Mouse (Mus musculus) forebrain, embryonic 11.5 days (tissue): Measurements from ENCODE around the gene Stx18. TPM values are rescaled to one million over a fixed set of nuclear protein-coding genes. Genes with fewer than 3 reads are reported as not detected.

Experiments
- ATAC-seq: fragments of 200-750 bp; cut with Nextera tagmentation; replicated peaks from 2 replicates; pipeline ENCODE4 v1.8.0; 2017; ENCODE audit warnings: moderate TSS enrichment; ENCODE audit not compliant: low FRiP score
- DNase-seq: peaks from one replicate; pipeline ENCODE4 v3.0.0-alpha.2; 2017; ENCODE audit warnings: low spot score
- H3K27ac ChIP-seq: fragments of 300-500 bp; sonication (generic); 2 replicates; pipeline ENCODE4 v1.5.1; 2014; ENCODE audit warnings: low read depth, low read length
- H3K27me3 ChIP-seq: fragments of 300-500 bp; sonication (generic); 2 replicates; pipeline ENCODE4 v1.6.1; 2014; ENCODE audit warnings: mild to moderate bottlenecking, low read length, mixed read lengths; ENCODE audit not compliant: control insufficient read depth, insufficient read depth
- H3K36me3 ChIP-seq: fragments of 300-500 bp; sonication (generic); 2 replicates; pipeline ENCODE4 v1.6.1; 2014; ENCODE audit warnings: mild to moderate bottlenecking, low read length, moderate library complexity, mixed read lengths; ENCODE audit not compliant: control insufficient read depth, insufficient read depth
- H3K4me1 ChIP-seq: fragments of 300-500 bp; sonication (generic); replicated peaks from 2 replicates; pipeline ENCODE4 v1.6.1; 2014; ENCODE audit warnings: low read length, mixed read lengths; ENCODE audit not compliant: control insufficient read depth, insufficient read depth
- H3K4me2 ChIP-seq: fragments of 300-500 bp; sonication (generic); 2 replicates; pipeline ENCODE4 v1.6.1; 2014; ENCODE audit warnings: low read depth, mild to moderate bottlenecking, low read length, moderate library complexity, mixed read lengths; ENCODE audit not compliant: severe bottlenecking
- H3K4me3 ChIP-seq: fragments of 300-500 bp; sonication (generic); 2 replicates; pipeline ENCODE4 v1.5.1; 2014; ENCODE audit warnings: low read depth, low read length
- H3K9ac ChIP-seq: fragments of 300-500 bp; sonication (generic); 2 replicates; pipeline ENCODE4 v1.6.1; 2014; ENCODE audit warnings: low read length
- H3K9me3 ChIP-seq: fragments of 300-500 bp; sonication (generic); 2 replicates; pipeline ENCODE4 v1.6.1; 2016; ENCODE audit warnings: low read length, mixed read lengths; ENCODE audit not compliant: control insufficient read depth
- WGBS: fragments of 180-500 bp; shearing (Covaris S2); extraction: QIAGEN DNeasy Blood & Tissue Kit; methylation state at CpG from one replicate; pipeline ENCODE4 v1.1.7; 2014; 5-methylcytosine and 5-hydroxymethylcytosine counted together
- polyA plus RNA-seq: library from polyadenylated mRNA; unstranded; fragments of >200 nt; fragmentation: Nextera tagmentation; extraction: Ambion mirVana; gene quantifications from 2 replicates; pipeline ENCODE4 v1.2.1, GENCODE M21; 2014

Stx18 gene
- polyA plus RNA-seq, 1 experiment from 2014 or later = 53.5 TPM

GRCm38 (mm10) chr5:38153636-38154035, 115.1 kb downstream of the Stx18 start:
- no peaks in the 10 kb centered on the region for H3K9me3 ChIP-seq
- no peaks in the 10 kb centered on the region for H3K27me3 ChIP-seq
- no peak overlapping the region for H3K27ac ChIP-seq
- DNase-seq (no peak), ATAC-seq (no peak)
- peaks cover 6% of the 10 kb centered on the region; the same call in 1 of the 2 replicates for H3K4me1 ChIP-seq
- no peak overlapping the region for H3K9ac ChIP-seq
- no peak overlapping the region for H3K4me2 ChIP-seq
- no peak overlapping the region for H3K4me3 ChIP-seq
- 87% methylated on average over 5 of the region's 5 CpGs for WGBS
- peaks cover 46% of the 10 kb centered on the region for H3K36me3 ChIP-seq

GRCm38 (mm10) chr5:38157481-38158020, 119.0 kb downstream of the Stx18 start:
- H3K4me1 ChIP-seq = peaks cover 3% of the 10 kb centered on the region; the same call in 1 of the 2 replicates
- ATAC-seq (no peak), DNase-seq (no peak)
- H3K27me3 ChIP-seq = 0 out of 2 replicates have a peak, but pooled peaks cover 4% of the 10 kb centered on the region
- peak overlapping the region; percentile 86 for H3K4me3 ChIP-seq
- H3K9ac ChIP-seq = peak overlapping the region; percentile 99
- H3K27ac ChIP-seq = no peak overlapping the region
- peaks cover 35% of the 10 kb centered on the region for H3K36me3 ChIP-seq
- H3K9me3 ChIP-seq = no peaks in the 10 kb centered on the region
- H3K4me2 ChIP-seq = peak overlapping the region; percentile 70
- 80% methylated on average over 9 of the region's 9 CpGs for WGBS

- peak; percentile 75 for DNase-seq
- Histone ChIP-seq H3K4me3 (peak overlapping the region; percentile 86), H3K9ac (peak overlapping the region; percentile 99), H3K9me3 (no peaks in the 10 kb centered on the region), H3K4me1 (peaks cover 3% of the 10 kb centered on the region; the same call in 1 of the 2 replicates), H3K27me3 (0 out of 2 replicates have a peak, but pooled peaks cover 4% of the 10 kb centered on the region), H3K27ac (peak overlapping the region; percentile 52; the same call in 1 of the 2 replicates), H3K36me3 (peaks cover 32% of the 10 kb centered on the region), H3K4me2 (peak overlapping the region; percentile 70)
- under 1% methylated on average over 17 of the region's 17 CpGs for WGBS
- peak; percentile 45 for ATAC-seq
These were observed 120.0 kb downstream of the Stx18 start for GRCm38 (mm10) chr5:38158501-38158946.

- H3K27ac ChIP-seq = peak overlapping the region; percentile 52; the same call in 1 of the 2 replicates
These were observed 120.5 kb downstream of the Stx18 start for GRCm38 (mm10) chr5:38158947-38159633.

GRCm38 (mm10) chr5:38159634-38160413, 121.3 kb downstream of the Stx18 start, which contains the start of gene Nsg1:
Gene Nsg1 (minus strand): TSS chr5:38159907.
- WGBS = 8% methylated on average over 34 of the region's 35 CpGs

More at GRCm38 (mm10) chr5:38158947-38159633, 120.5 kb downstream of the Stx18 start:
- peak overlapping the region; percentile 86 for H3K4me3 ChIP-seq
- DNase-seq (peak; percentile 85), ATAC-seq (peak; percentile 77)
- H3K27me3 ChIP-seq = 0 out of 2 replicates have a peak, but pooled peaks cover 4% of the 10 kb centered on the region
- peak overlapping the region; percentile 99 for H3K9ac ChIP-seq
- H3K4me1 ChIP-seq = peaks cover 3% of the 10 kb centered on the region; the same call in 1 of the 2 replicates
- 0% methylated on average over 79 of the region's 79 CpGs for WGBS
- H3K4me2 ChIP-seq = peak overlapping the region; percentile 70
- no peaks in the 10 kb centered on the region for H3K9me3 ChIP-seq
- H3K36me3 ChIP-seq = peaks cover 30% of the 10 kb centered on the region

GRCm38 (mm10) chr5:38168497-38168896, 130.0 kb downstream of the Stx18 start:
- H3K4me1 ChIP-seq = no peaks in the 10 kb centered on the region
- H3K4me2 ChIP-seq = no peak overlapping the region
- 84% methylated on average over 11 of the region's 11 CpGs for WGBS
- no peak for DNase-seq
- H3K36me3 ChIP-seq = no peaks in the 10 kb centered on the region
- no peak overlapping the region for H3K4me3 ChIP-seq
- H3K27me3 ChIP-seq = no peaks in the 10 kb centered on the region
- no peaks in the 10 kb centered on the region for H3K9me3 ChIP-seq
- H3K9ac ChIP-seq = no peak overlapping the region
- no peak overlapping the region for H3K27ac ChIP-seq
- no peak for ATAC-seq

More at GRCm38 (mm10) chr5:38159634-38160413, 121.3 kb downstream of the Stx18 start, which contains the start of gene Nsg1:
- ATAC-seq = peak; percentile 44
- Histone ChIP-seq H3K4me3 (peak within 1 kb of the TSS; percentile 86), H3K27ac (peak within 1 kb of the TSS; percentile 52; the same call in 1 of the 2 replicates), H3K9ac (peak within 1 kb of the TSS; percentile 99), H3K27me3 (0 out of 2 replicates have a peak, but pooled peaks cover 4% of the 10 kb centered on the region), H3K4me1 (peaks cover 3% of the 10 kb centered on the region; the same call in 1 of the 2 replicates), H3K4me2 (peak within 1 kb of the TSS; percentile 70), H3K36me3 (peaks cover 23% of the 10 kb centered on the region), H3K9me3 (no peaks in the 10 kb centered on the region)
- no peak for DNase-seq

GRCm38 (mm10) chr5:38173766-38174165, 135.2 kb downstream of the Stx18 start:
- no peak overlapping the region for H3K27ac ChIP-seq
- H3K4me3 ChIP-seq = no peak overlapping the region
- H3K27me3 ChIP-seq = no peaks in the 10 kb centered on the region
- H3K4me1 ChIP-seq = no peaks in the 10 kb centered on the region
- ATAC-seq (no peak), DNase-seq (no peak)
- H3K36me3 ChIP-seq = no peaks in the 10 kb centered on the region
- H3K9me3 ChIP-seq = no peaks in the 10 kb centered on the region
- H3K4me2 ChIP-seq = no peak overlapping the region
- H3K9ac ChIP-seq = no peak overlapping the region
- WGBS = 65% methylated on average over 5 of the region's 5 CpGs

GRCm38 (mm10) chr5:38174256-38174912, 135.8 kb downstream of the Stx18 start:
- Histone ChIP-seq H3K9ac (no peak overlapping the region), H3K27me3 (no peaks in the 10 kb centered on the region), H3K4me2 (no peak overlapping the region), H3K4me1 (no peaks in the 10 kb centered on the region), H3K4me3 (no peak overlapping the region), H3K9me3 (no peaks in the 10 kb centered on the region), H3K27ac (no peak overlapping the region), H3K36me3 (no peaks in the 10 kb centered on the region)
- 86% methylated on average over 16 of the region's 16 CpGs for WGBS
- DNase-seq = no peak
- no peak for ATAC-seq
